Mouse (Mus musculus) cerebellum, postnatal 4 days (tissue): ENCODE results near the gene Exosc10.

Experiments
- DNase-seq, 2 experiments: peaks; one replicate each; pipeline ENCODE4 v3.0.0; 2022; ENCODE audit warnings: low spot score in 2 of 2, mixed read lengths in 1 of 2

The Exosc10 gene

GRCm38 (mm10) chr4:148558297-148559000 lies at the start of gene Exosc10:
Gene Exosc10, plus strand, starts transcription at chr4:148558429.
- DNase-seq, result peak; percentile 86 to 88

GRCm38 (mm10) chr4:148509450-148510084 lies 48.7 kb upstream of the Exosc10 start:
- no peak for DNase-seq

GRCm38 (mm10) chr4:148510691-148511090 lies 47.5 kb upstream of the Exosc10 start:
- no peak for DNase-seq

GRCm38 (mm10) chr4:148511334-148511733 lies 46.9 kb upstream of the Exosc10 start:
- DNase-seq, result no peak

- DNase-seq, result no peak
These were observed 45.1 kb upstream of the Exosc10 start for GRCm38 (mm10) chr4:148513021-148513559.

- no peak for DNase-seq
These were observed 42.9 kb upstream of the Exosc10 start for GRCm38 (mm10) chr4:148515313-148515712.

- DNase-seq, result no peak
These were observed 40.4 kb upstream of the Exosc10 start for GRCm38 (mm10) chr4:148517809-148518208.

- DNase-seq, result no peak
These were observed 39.9 kb upstream of the Exosc10 start for GRCm38 (mm10) chr4:148518235-148518795.

GRCm38 (mm10) chr4:148523538-148523937 lies 34.7 kb upstream of the Exosc10 start:
- no peak for DNase-seq

GRCm38 (mm10) chr4:148527158-148527910 lies 30.9 kb upstream of the Exosc10 start:
- no peak for DNase-seq

- DNase-seq, result no peak
These were observed 27.9 kb upstream of the Exosc10 start for GRCm38 (mm10) chr4:148530351-148530750.

GRCm38 (mm10) chr4:148530778-148531177 lies 27.5 kb upstream of the Exosc10 start:
- DNase-seq, result no peak

- no peak for DNase-seq
These were observed 26.9 kb upstream of the Exosc10 start for GRCm38 (mm10) chr4:148531341-148531740.

GRCm38 (mm10) chr4:148532516-148532915 lies 25.7 kb upstream of the Exosc10 start:
- DNase-seq, result no peak

- DNase-seq, result peak in 1 of 2 experiments; percentile 51
These were observed 24.5 kb upstream of the Exosc10 start for GRCm38 (mm10) chr4:148533613-148534328.

- DNase-seq, result peak in 1 of 2 experiments; percentile 16
These were observed 22.4 kb upstream of the Exosc10 start for GRCm38 (mm10) chr4:148535876-148536275.

GRCm38 (mm10) chr4:148549106-148549505 lies 9.1 kb upstream of the Exosc10 start:
- DNase-seq, result peak in 1 of 2 experiments; percentile 29

- DNase-seq, result no peak
These were observed 463 bp upstream of the Exosc10 start for GRCm38 (mm10) chr4:148557766-148558165.

GRCm38 (mm10) chr4:148562676-148563075 lies 4.4 kb downstream of the Exosc10 start:
- DNase-seq, result no peak

GRCm38 (mm10) chr4:148563595-148563994 lies 5.4 kb downstream of the Exosc10 start:
- DNase-seq, result no peak

- DNase-seq, result no peak
These were observed 11.9 kb downstream of the Exosc10 start for GRCm38 (mm10) chr4:148570138-148570537.
